Mouse (Mus musculus) neural tube, embryonic 13.5 days (tissue): ENCODE data around the gene B3gnt7. TPM values are rescaled to one million over a fixed set of nuclear protein-coding genes. Genes with fewer than 3 reads are reported as not detected.

ENCODE experiments used
- ATAC-seq: fragments of 200-750 bp; cut with Nextera tagmentation; 2 replicates; pipeline ENCODE4 v1.8.0; 2017; ENCODE audit warnings: low read depth, mild to moderate bottlenecking, moderate TSS enrichment, moderate library complexity
- H3K27ac ChIP-seq: fragments of 300-500 bp; sonication (generic); replicated peaks from 2 replicates; pipeline ENCODE4 v1.5.1; 2015; ENCODE audit warnings: moderate library complexity, mild to moderate bottlenecking, inconsistent platforms
- H3K27me3 ChIP-seq: fragments of 300-500 bp; sonication (generic); 2 replicates; pipeline ENCODE4 v1.6.1; 2015; ENCODE audit warnings: mild to moderate bottlenecking, inconsistent platforms
- H3K36me3 ChIP-seq: fragments of 300-500 bp; sonication (generic); 2 replicates; pipeline ENCODE4 v1.6.1; 2015; ENCODE audit warnings: mild to moderate bottlenecking, inconsistent platforms
- H3K4me1 ChIP-seq: fragments of 300-500 bp; sonication (generic); replicated peaks from 2 replicates; pipeline ENCODE4 v1.6.1; 2015; ENCODE audit warnings: inconsistent platforms
- H3K4me2 ChIP-seq: fragments of 300-500 bp; sonication (generic); 2 replicates; pipeline ENCODE4 v1.6.1; 2015; ENCODE audit warnings: inconsistent platforms, mild to moderate bottlenecking, moderate library complexity
- H3K4me3 ChIP-seq: fragments of 300-500 bp; sonication (generic); 2 replicates; pipeline ENCODE4 v1.5.1; 2015; ENCODE audit warnings: mild to moderate bottlenecking, inconsistent platforms
- H3K9ac ChIP-seq: fragments of 300-500 bp; sonication (generic); 2 replicates; pipeline ENCODE4 v1.6.1; 2015; ENCODE audit warnings: moderate library complexity, mild to moderate bottlenecking, inconsistent platforms
- H3K9me3 ChIP-seq: fragments of 300-500 bp; sonication (generic); 2 replicates; pipeline ENCODE4 v1.6.1; 2016; ENCODE audit warnings: inconsistent platforms
- WGBS: fragments of 180-500 bp; shearing (Covaris S2); methylation state at CpG from one replicate; pipeline ENCODE4 v1.1.7; 2015; 5-methylcytosine and 5-hydroxymethylcytosine counted together
- polyA plus RNA-seq: library from polyadenylated mRNA; unstranded; fragments of >200 nt; fragmentation: Nextera tagmentation; extraction: Ambion mirVana; gene quantifications from 2 replicates; pipeline ENCODE4 v1.2.1, GENCODE M21; 2015

The B3gnt7 gene
- polyA plus RNA-seq, 1 experiment from 2014 or later = 4.2 TPM

DNA sequence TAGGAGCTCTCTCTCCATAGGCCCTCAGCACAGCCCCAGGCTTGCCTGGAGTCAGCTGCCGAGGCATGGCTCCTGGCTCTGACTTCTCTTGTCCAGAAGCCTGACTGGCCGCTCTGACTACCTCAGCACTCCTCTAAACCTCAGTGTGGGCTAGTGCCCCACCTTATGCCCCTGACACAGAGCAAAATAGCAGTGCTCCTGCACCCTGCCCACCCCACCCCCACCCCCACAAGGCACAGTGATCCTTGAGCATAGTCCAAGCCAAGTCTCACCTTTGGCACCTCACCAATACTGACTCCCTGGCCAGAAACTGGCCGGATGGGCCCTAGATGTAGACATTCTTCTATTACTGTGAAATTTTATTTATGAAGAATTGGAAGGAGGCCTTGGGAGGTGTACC, 4.1 kb downstream of the B3gnt7 start:
- no peak overlapping the region for H3K4me2 ChIP-seq

DNA sequence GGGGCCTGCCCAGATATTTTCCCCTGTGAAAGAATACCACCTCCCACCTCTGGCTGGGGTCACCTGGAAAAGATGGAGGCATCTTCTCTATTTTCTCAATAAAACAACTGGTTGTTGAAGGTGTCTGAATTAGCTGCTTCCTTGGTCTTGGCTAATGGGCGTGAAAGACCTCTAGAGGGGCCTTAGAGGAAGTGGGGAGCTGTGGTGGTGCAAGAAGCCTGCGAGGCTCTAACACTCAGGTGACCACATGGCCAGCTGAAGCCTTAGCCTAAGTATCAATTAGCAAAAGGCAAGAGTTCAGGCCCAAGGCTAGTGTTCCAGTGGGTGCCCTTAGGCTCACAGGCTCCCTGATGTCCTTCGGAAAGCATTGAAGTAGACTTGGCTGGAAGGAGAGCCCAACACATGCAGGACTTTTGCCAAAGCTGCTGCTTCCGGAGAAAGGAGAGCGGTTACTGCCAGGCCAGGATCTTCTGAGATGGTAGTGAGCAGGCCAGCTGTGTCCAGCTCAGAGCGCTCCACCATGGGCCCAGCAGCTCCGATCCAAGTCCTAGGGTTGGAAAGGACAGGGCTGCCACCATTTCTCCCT, 4.6 kb downstream of the B3gnt7 start:
- peaks cover 45% of the 10 kb centered on the region for H3K27me3 ChIP-seq
- H3K9ac ChIP-seq = no peak overlapping the region
- no peaks in the 10 kb centered on the region for H3K9me3 ChIP-seq
- H3K4me3 ChIP-seq = no peak overlapping the region
- H3K4me2 ChIP-seq = no peak overlapping the region
- no peak overlapping the region for H3K27ac ChIP-seq
- H3K36me3 ChIP-seq = no peaks in the 10 kb centered on the region
- WGBS = 85% methylated on average over 7 of the region's 7 CpGs
- ATAC-seq = no peak
- H3K4me1 ChIP-seq = peaks cover 21% of the 10 kb centered on the region

More for the DNA sequence above, 4.1 kb downstream of the B3gnt7 start:
- H3K9me3 ChIP-seq = no peaks in the 10 kb centered on the region
- H3K36me3 ChIP-seq = no peaks in the 10 kb centered on the region
- ATAC-seq = no peak
- H3K27me3 ChIP-seq = peaks cover 51% of the 10 kb centered on the region
- no peak overlapping the region for H3K4me3 ChIP-seq
- peaks cover 21% of the 10 kb centered on the region for H3K4me1 ChIP-seq
- no peak overlapping the region for H3K9ac ChIP-seq
- 87% methylated on average over 3 of the region's 3 CpGs for WGBS
- H3K27ac ChIP-seq = no peak overlapping the region

- H3K4me1 ChIP-seq = peaks cover 16% of the 10 kb centered on the region
- no peak overlapping the region for H3K27ac ChIP-seq
- H3K9ac ChIP-seq = no peak overlapping the region
- H3K4me3 ChIP-seq = no peak overlapping the region
- H3K27me3 ChIP-seq = peaks cover 37% of the 10 kb centered on the region
- WGBS = 27% methylated on average over 4 of the region's 4 CpGs
- H3K4me2 ChIP-seq = no peak overlapping the region
- no peaks in the 10 kb centered on the region for H3K9me3 ChIP-seq
- no peaks in the 10 kb centered on the region for H3K36me3 ChIP-seq
- no peak for ATAC-seq
Observed at GRCm38 (mm10) chr1:86307871-86308641, 5.4 kb downstream of the B3gnt7 start.

- Histone ChIP-seq H3K4me1 (peaks cover 9% of the 10 kb centered on the region), H3K9ac (no peak overlapping the region), H3K4me2 (no peak overlapping the region), H3K4me3 (no peak overlapping the region), H3K27me3 (peaks cover 24% of the 10 kb centered on the region), H3K36me3 (no peaks in the 10 kb centered on the region), H3K27ac (no peak overlapping the region), H3K9me3 (no peaks in the 10 kb centered on the region)
- 90% methylated on average over 7 of the region's 7 CpGs for WGBS
- ATAC-seq = no peak
Observed at GRCm38 (mm10) chr1:86309270-86309833, 6.7 kb downstream of the B3gnt7 start.

DNA sequence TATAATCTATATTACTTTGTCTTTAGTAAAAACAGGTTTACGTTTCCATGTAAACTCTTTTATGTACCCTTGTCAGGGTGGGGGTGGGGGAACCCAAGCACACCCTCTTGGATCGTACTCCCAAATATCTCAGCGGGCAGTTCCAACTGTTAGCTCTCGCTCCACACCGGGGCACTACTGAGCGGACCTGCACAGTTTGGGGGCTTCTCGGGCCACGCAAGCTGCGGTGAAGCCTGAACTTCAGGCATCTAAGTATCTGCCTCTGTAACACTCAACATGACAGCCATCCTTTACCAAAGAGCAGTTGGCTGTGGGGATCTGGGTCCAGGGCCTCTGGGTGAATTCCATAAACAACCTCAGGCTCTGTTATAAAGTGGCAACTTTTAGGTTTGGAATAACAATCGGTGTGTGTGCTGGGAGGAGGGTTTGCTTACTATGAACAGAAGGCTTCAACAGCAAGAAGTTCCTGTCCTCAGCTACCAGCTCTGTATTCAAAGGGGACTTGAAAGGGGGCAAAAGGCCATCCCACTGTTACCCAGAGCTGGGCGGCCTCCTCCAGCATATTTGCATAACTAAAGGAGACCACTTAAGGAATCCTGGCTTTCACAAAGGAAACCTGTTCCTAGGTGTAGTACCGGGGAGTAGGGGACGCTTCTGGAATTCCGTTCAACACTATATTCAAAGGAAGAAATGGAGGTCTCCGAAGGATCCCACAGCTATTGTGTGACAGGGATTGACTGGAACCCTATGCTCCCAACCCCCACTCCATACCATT, 8.1 kb downstream of the B3gnt7 start:
- no peak for ATAC-seq
- 15% methylated on average over 15 of the region's 15 CpGs for WGBS
- Histone ChIP-seq H3K9me3 (no peaks in the 10 kb centered on the region), H3K4me2 (no peak overlapping the region), H3K36me3 (no peaks in the 10 kb centered on the region), H3K4me3 (no peak overlapping the region), H3K27me3 (peaks cover 10% of the 10 kb centered on the region), H3K4me1 (peaks cover 9% of the 10 kb centered on the region), H3K27ac (no peak overlapping the region), H3K9ac (no peak overlapping the region)

- H3K27ac ChIP-seq = no peak overlapping the region
- peaks cover 4% of the 10 kb centered on the region; the same call in 1 of the 2 replicates for H3K27me3 ChIP-seq
- peaks cover 9% of the 10 kb centered on the region for H3K4me1 ChIP-seq
- no peak overlapping the region for H3K4me3 ChIP-seq
- WGBS = 24% methylated on average over 10 of the region's 10 CpGs
- no peaks in the 10 kb centered on the region for H3K36me3 ChIP-seq
- H3K9ac ChIP-seq = no peak overlapping the region
- no peak for ATAC-seq
- H3K9me3 ChIP-seq = no peaks in the 10 kb centered on the region
- H3K4me2 ChIP-seq = no peak overlapping the region
Observed at GRCm38 (mm10) chr1:86311467-86312005, 8.9 kb downstream of the B3gnt7 start.

- H3K27me3 ChIP-seq = peaks cover 4% of the 10 kb centered on the region; the same call in 1 of the 2 replicates
- no peak overlapping the region for H3K27ac ChIP-seq
- no peak for ATAC-seq
- no peak overlapping the region for H3K9ac ChIP-seq
- WGBS = 82% methylated on average over 3 of the region's 3 CpGs
- no peak overlapping the region for H3K4me3 ChIP-seq
- no peaks in the 10 kb centered on the region for H3K36me3 ChIP-seq
- peaks cover 9% of the 10 kb centered on the region for H3K4me1 ChIP-seq
- no peaks in the 10 kb centered on the region for H3K9me3 ChIP-seq
- H3K4me2 ChIP-seq = no peak overlapping the region
Observed at GRCm38 (mm10) chr1:86312269-86312668, 9.6 kb downstream of the B3gnt7 start.

- Histone ChIP-seq H3K9ac (no peak overlapping the region), H3K4me3 (no peak overlapping the region), H3K27ac (no peak overlapping the region), H3K36me3 (no peaks in the 10 kb centered on the region), H3K27me3 (peaks cover 4% of the 10 kb centered on the region; the same call in 1 of the 2 replicates), H3K4me1 (peaks cover 9% of the 10 kb centered on the region), H3K4me2 (no peak overlapping the region), H3K9me3 (no peaks in the 10 kb centered on the region)
- WGBS = 50% methylated on average over 16 of the region's 16 CpGs
- no peak for ATAC-seq
Observed at GRCm38 (mm10) chr1:86313096-86313771, 10.6 kb downstream of the B3gnt7 start.

DNA sequence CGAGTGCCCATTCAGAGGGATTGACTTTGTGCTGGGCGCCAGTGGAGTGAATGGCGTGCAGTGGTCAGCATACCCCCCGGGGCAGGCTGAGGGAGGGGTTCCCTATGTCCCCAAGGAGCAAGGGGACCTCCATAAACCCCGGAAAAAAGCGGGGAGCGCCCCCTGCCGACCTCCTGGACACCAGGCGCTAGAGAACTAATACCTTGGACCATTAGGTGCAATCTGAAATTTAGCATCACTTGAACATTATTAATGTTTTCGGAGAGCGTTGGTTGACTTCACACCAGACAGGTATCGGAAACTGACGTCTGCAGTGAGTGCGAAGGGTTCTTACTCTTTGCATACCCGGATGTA, 11.1 kb downstream of the B3gnt7 start:
- Histone ChIP-seq H3K27ac (no peak overlapping the region), H3K36me3 (no peaks in the 10 kb centered on the region), H3K4me3 (no peak overlapping the region), H3K4me1 (peaks cover 9% of the 10 kb centered on the region), H3K9ac (no peak overlapping the region), H3K27me3 (peaks cover 4% of the 10 kb centered on the region; the same call in 1 of the 2 replicates), H3K9me3 (no peaks in the 10 kb centered on the region), H3K4me2 (no peak overlapping the region)
- no peak for ATAC-seq
- 39% methylated on average over 15 of the region's 15 CpGs for WGBS

DNA sequence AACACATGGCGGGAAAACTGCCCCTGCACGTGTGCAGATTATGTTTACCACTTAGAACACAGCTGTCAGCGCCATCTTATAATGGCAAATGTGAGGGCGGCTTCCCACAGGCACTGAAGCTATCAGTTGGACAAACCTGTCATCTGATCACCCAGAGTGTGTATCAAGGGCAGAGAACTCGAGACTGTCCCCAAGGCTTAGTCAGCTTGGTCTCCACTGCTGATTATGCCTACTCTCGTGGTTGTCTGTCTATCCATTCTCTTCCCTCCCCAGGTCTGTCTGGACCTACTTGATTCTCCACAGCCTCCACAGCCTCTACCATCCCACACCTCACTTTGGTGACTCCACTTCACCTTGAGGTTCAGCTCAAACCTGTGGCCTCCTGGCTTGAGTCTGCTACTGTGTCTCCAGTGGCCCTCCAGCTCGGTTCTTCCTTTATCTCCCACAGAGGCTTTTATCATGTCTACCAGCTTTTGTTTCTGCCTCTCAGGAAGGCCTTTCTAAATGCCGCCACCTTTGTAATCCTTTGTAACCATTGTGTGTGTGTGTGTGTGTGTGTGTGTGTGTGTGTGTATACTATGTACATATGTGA, 18.3 kb downstream of the B3gnt7 start:
- 84% methylated on average over 7 of the region's 8 CpGs for WGBS
- H3K27me3 ChIP-seq = no peaks in the 10 kb centered on the region
- no peak overlapping the region for H3K9ac ChIP-seq
- H3K36me3 ChIP-seq = no peaks in the 10 kb centered on the region
- H3K27ac ChIP-seq = no peak overlapping the region
- H3K4me3 ChIP-seq = no peak overlapping the region
- ATAC-seq = no peak
- no peak overlapping the region for H3K4me2 ChIP-seq
- no peaks in the 10 kb centered on the region for H3K4me1 ChIP-seq
- no peaks in the 10 kb centered on the region for H3K9me3 ChIP-seq

GRCm38 (mm10) chr1:86336330-86336729, 33.7 kb downstream of the B3gnt7 start:
- Histone ChIP-seq H3K9me3 (no peaks in the 10 kb centered on the region), H3K4me1 (no peaks in the 10 kb centered on the region), H3K36me3 (no peaks in the 10 kb centered on the region), H3K4me3 (no peak overlapping the region), H3K27me3 (no peaks in the 10 kb centered on the region), H3K9ac (no peak overlapping the region; the same call in 1 of the 2 replicates), H3K4me2 (no peak overlapping the region), H3K27ac (no peak overlapping the region)
- 45% methylated on average over 2 of the region's 2 CpGs for WGBS
- ATAC-seq = no peak
